Mouse (Mus musculus): ENCODE data around the gene Nav2. TPM values are rescaled to one million over a fixed set of nuclear protein-coding genes. Genes with fewer than 3 reads are reported as not detected.

The Nav2 gene
- total and polyA plus RNA-seq, 3 experiments = 2.0 to 2.7 TPM; not detected in 1

DNA sequence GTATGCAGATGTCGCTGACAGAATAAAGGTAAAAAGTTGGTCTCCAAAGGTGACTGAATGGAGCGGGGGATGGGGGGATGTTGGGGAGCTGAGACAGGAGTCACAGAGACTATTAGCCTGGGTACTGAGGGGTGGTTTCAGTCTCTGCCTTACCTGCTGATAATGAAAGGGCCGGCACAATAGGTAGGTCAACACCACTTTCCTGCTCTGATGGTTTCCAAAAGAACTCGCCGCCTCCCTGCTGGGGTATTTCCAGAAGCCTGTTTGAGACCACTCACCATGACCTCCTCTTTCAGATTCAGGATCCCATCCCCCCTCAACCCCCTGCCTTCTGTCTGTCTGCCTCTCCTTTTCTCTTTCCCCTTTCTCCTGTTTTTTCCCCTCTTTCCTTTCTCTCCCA, 9.5 kb downstream of the Nav2 start:
- no peak overlapping the region for H3K4me3 ChIP-seq (ENCODE audit: control insufficient read depth in 1 of 2, insufficient read depth in 1 of 2, low read depth in 2 of 2, low read length in 2 of 2)
- no peak for DNase-seq (ENCODE audit: low read depth, low spot score)

GRCm38 (mm10) chr7:48918389-48918788, 9.9 kb downstream of the Nav2 start:
- no peak overlapping the region for H3K4me3 ChIP-seq (ENCODE audit: control insufficient read depth in 1 of 2, insufficient read depth in 1 of 2, low read depth in 2 of 2, low read length in 2 of 2)

More for the DNA sequence above, 9.5 kb downstream of the Nav2 start:
- peaks cover 0 to 3% of the 10 kb centered on the region in 2 experiments; a peak in 2 of 4 replicates for H3K27me3 ChIP-seq (ENCODE audit: control insufficient read depth in 1 of 2, insufficient read depth in 2 of 2, low read length in 2 of 2)
- no peaks in the 10 kb centered on the region for H3K4me1 ChIP-seq (ENCODE audit: control insufficient read depth in 1 of 2, insufficient read depth in 2 of 2, low read length in 2 of 2)
- no peaks in the 10 kb centered on the region for H3K79me2 ChIP-seq (ENCODE audit: control insufficient read depth, insufficient read depth, low read length, poor library complexity)
- H3K36me3 ChIP-seq (ENCODE audit: control insufficient read depth in 1 of 2, insufficient read depth in 2 of 2, low read length in 2 of 2) = no peaks in the 10 kb centered on the region
- no peak overlapping the region for H3K27ac ChIP-seq (ENCODE audit: control insufficient read depth, low read depth, low read length)
- TF ChIP-seq MAZ (IDR thresholded peaks at IDR 0.05; ENCODE audit: low read depth, low read length) (no peak), HCFC1 (IDR thresholded peaks at IDR 0.05; ENCODE audit: low read depth, low read length) (no peak), MAFK (IDR thresholded peaks at IDR 0.05; ENCODE audit: borderline replicate concordance, low read depth, low read length) (no peak), NRF1 (IDR thresholded peaks at IDR 0.05; ENCODE audit: insufficient read depth, low read depth, low read length, poor library complexity, severe bottlenecking) (no peak), SMC3 (IDR thresholded peaks at IDR 0.05; ENCODE audit: low read depth, low read length) (no peak), POLR2AphosphoS2 (IDR thresholded peaks at IDR 0.05; ENCODE audit: low read length) (no peak), JUND (IDR thresholded peaks at IDR 0.05; ENCODE audit: low read depth, low read length) (no peak)
- no peak overlapping the region for H3K9ac ChIP-seq (ENCODE audit: control insufficient read depth, low read depth, low read length, poor library complexity, severe bottlenecking)
- no peaks in the 10 kb centered on the region for H3K9me3 ChIP-seq (replicated peaks; ENCODE audit: insufficient read depth, low read length)

DNA sequence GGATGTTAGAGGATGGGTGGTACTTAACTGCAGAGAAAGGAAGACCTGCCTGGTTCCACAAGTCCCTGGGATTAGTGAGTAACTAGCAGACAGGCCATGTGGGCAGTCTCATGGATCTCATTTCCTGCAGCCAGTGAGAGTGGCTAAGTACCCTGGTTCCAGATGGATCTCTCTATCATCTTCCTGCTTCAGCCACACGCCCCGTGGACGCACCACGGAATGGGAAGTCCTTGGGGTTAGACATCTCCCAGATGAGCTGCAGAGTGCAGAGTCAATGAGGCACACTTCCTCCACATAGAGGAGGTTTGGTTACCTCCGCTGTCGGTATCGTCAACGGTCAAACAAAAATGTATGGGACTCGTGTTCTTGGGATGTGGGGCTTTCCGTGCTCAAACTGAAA, 15.1 kb downstream of the Nav2 start:
- no peaks in the 10 kb centered on the region for H3K9me3 ChIP-seq (replicated peaks; ENCODE audit: insufficient read depth, low read length)
- H3K79me2 ChIP-seq (ENCODE audit: control insufficient read depth, insufficient read depth, low read length, poor library complexity) = no peaks in the 10 kb centered on the region
- no peak for DNase-seq (ENCODE audit: low read depth, low spot score)
- no peak overlapping the region for H3K9ac ChIP-seq (ENCODE audit: control insufficient read depth, low read depth, low read length, poor library complexity, severe bottlenecking)
- H3K4me1 ChIP-seq (ENCODE audit: control insufficient read depth in 1 of 2, insufficient read depth in 2 of 2, low read length in 2 of 2) = no peaks in the 10 kb centered on the region
- H3K4me3 ChIP-seq (ENCODE audit: control insufficient read depth in 1 of 2, insufficient read depth in 1 of 2, low read depth in 2 of 2, low read length in 2 of 2) = no peak overlapping the region
- H3K27me3 ChIP-seq (ENCODE audit: control insufficient read depth in 1 of 2, insufficient read depth in 2 of 2, low read length in 2 of 2) = peaks cover 8 to 9% of the 10 kb centered on the region in 2 experiments
- no peaks in the 10 kb centered on the region for H3K36me3 ChIP-seq (ENCODE audit: control insufficient read depth in 1 of 2, insufficient read depth in 2 of 2, low read length in 2 of 2)
- H3K27ac ChIP-seq (ENCODE audit: control insufficient read depth, low read depth, low read length) = no peak overlapping the region
- TF ChIP-seq NRF1 (IDR thresholded peaks at IDR 0.05; ENCODE audit: insufficient read depth, low read depth, low read length, poor library complexity, severe bottlenecking) (no peak), ELF1 (IDR thresholded peaks at IDR 0.05; ENCODE audit: low read depth, low read length) (no peak), E2F4 (IDR thresholded peaks at IDR 0.05; ENCODE audit: borderline replicate concordance, low read depth, low read length) (no peak), MXI1 (IDR thresholded peaks at IDR 0.05; ENCODE audit: low read depth, low read length) (no peak), CTCF (IDR thresholded peaks at IDR 0.05 in 2 of 3, conservative IDR thresholded peaks at IDR 0.05 in 1 of 3; ENCODE audit: control insufficient read depth in 1 of 3, insufficient read depth in 1 of 3, low read depth in 2 of 3, low read length in 3 of 3, poor library complexity in 1 of 3, severe bottlenecking in 1 of 3) (no peak), HCFC1 (IDR thresholded peaks at IDR 0.05; ENCODE audit: low read depth, low read length) (no peak), ZC3H11A (IDR thresholded peaks at IDR 0.05; ENCODE audit: low read depth, low read length) (no peak), POLR2AphosphoS5 (IDR thresholded peaks at IDR 0.05; ENCODE audit: borderline replicate concordance, low read depth, low read length) (no peak), ZNF384 (IDR thresholded peaks at IDR 0.05; ENCODE audit: low read depth, low read length) (no peak)

More at GRCm38 (mm10) chr7:48918389-48918788, 9.9 kb downstream of the Nav2 start:
- no peak overlapping the region for H3K9ac ChIP-seq (ENCODE audit: control insufficient read depth, low read depth, low read length, poor library complexity, severe bottlenecking)
- H3K9me3 ChIP-seq (replicated peaks; ENCODE audit: insufficient read depth, low read length) = no peaks in the 10 kb centered on the region
- DNase-seq (ENCODE audit: low read depth, low spot score) = no peak
- H3K27ac ChIP-seq (ENCODE audit: control insufficient read depth, low read depth, low read length) = no peak overlapping the region
- TF ChIP-seq HCFC1 (IDR thresholded peaks at IDR 0.05; ENCODE audit: low read depth, low read length) = no peak
- TF ChIP-seq CHD1 (IDR thresholded peaks at IDR 0.05; ENCODE audit: low read depth, low read length) = no peak
- no peak for TF ChIP-seq UBTF (IDR thresholded peaks at IDR 0.05; ENCODE audit: borderline replicate concordance, insufficient read depth, low read depth, low read length)
- no peak for TF ChIP-seq SIN3A (IDR thresholded peaks at IDR 0.05; ENCODE audit: low read length)
- TF ChIP-seq CTCF (IDR thresholded peaks at IDR 0.05 in 2 of 3, conservative IDR thresholded peaks at IDR 0.05 in 1 of 3; ENCODE audit: control insufficient read depth in 1 of 3, insufficient read depth in 1 of 3, low read depth in 2 of 3, low read length in 3 of 3, poor library complexity in 1 of 3, severe bottlenecking in 1 of 3) = no peak
- TF ChIP-seq GABPA (IDR thresholded peaks at IDR 0.05; ENCODE audit: low read depth, low read length) = no peak
- no peak for TF ChIP-seq RCOR1 (IDR thresholded peaks at IDR 0.05; ENCODE audit: low read depth, low read length)
- no peak for TF ChIP-seq ZKSCAN1 (IDR thresholded peaks at IDR 0.05; ENCODE audit: low read depth, low read length)
- TF ChIP-seq MXI1 (IDR thresholded peaks at IDR 0.05; ENCODE audit: low read depth, low read length) = no peak
- TF ChIP-seq POLR2AphosphoS2 (IDR thresholded peaks at IDR 0.05; ENCODE audit: low read length) = no peak
- no peak for TF ChIP-seq SMC3 (IDR thresholded peaks at IDR 0.05; ENCODE audit: low read depth, low read length)
- TF ChIP-seq MAZ (IDR thresholded peaks at IDR 0.05; ENCODE audit: low read depth, low read length) = no peak
- no peak for TF ChIP-seq ZMIZ1 (IDR thresholded peaks at IDR 0.05; ENCODE audit: low read depth, low read length)
- peaks cover 0 to 3% of the 10 kb centered on the region in 2 experiments; a peak in 2 of 4 replicates for H3K27me3 ChIP-seq (ENCODE audit: control insufficient read depth in 1 of 2, insufficient read depth in 2 of 2, low read length in 2 of 2)
- H3K4me1 ChIP-seq (ENCODE audit: control insufficient read depth in 1 of 2, insufficient read depth in 2 of 2, low read length in 2 of 2) = no peaks in the 10 kb centered on the region
- H3K36me3 ChIP-seq (ENCODE audit: control insufficient read depth in 1 of 2, insufficient read depth in 2 of 2, low read length in 2 of 2) = no peaks in the 10 kb centered on the region
- H3K79me2 ChIP-seq (ENCODE audit: control insufficient read depth, insufficient read depth, low read length, poor library complexity) = no peaks in the 10 kb centered on the region

All from MEL (cell line).